Mouse (Mus musculus) heart, postnatal 4 days (tissue): ENCODE data around the gene Ly9. TPM values are rescaled to one million over a fixed set of nuclear protein-coding genes. Genes with fewer than 3 reads are reported as not detected.

Source experiments
- DNase-seq: peaks from one replicate; pipeline ENCODE4 v3.0.0; 2021
- microRNA-seq, 2 experiments: library from miRNA; unstranded; fragments of <30 nt; microRNA quantifications; one replicate each; pipeline ENCODE4 v1.2.0; 2021 to 2022
- total RNA-seq, 2 experiments: library from RNA; stranded (reverse); gene quantifications; 2 replicates each; pipeline ENCODE4 v1.2.3; 2021

The Ly9 gene
- total RNA-seq, 2 experiments from 2014 or later: 0.25 to 0.33 TPM

- DNase-seq: no peak
Observed at GRCm38 (mm10) chr1:171577168-171577567, 30.0 kb downstream of the Ly9 start.

- DNase-seq: no peak
Observed at GRCm38 (mm10) chr1:171568436-171568835, 38.8 kb downstream of the Ly9 start.

GRCm38 (mm10) chr1:171566777-171567176 lies 40.4 kb downstream of the Ly9 start:
- DNase-seq: peak; percentile 67

GRCm38 (mm10) chr1:171565888-171566287 lies 41.3 kb downstream of the Ly9 start:
- DNase-seq: no peak

GRCm38 (mm10) chr1:171564247-171564646 lies 43.0 kb downstream of the Ly9 start:
- DNase-seq: peak; percentile 12

- no peak for DNase-seq
Observed at GRCm38 (mm10) chr1:171563042-171563441, 44.2 kb downstream of the Ly9 start.

GRCm38 (mm10) chr1:171561639-171562225 lies 45.5 kb downstream of the Ly9 start:
- no peak for DNase-seq

- DNase-seq: no peak
Observed at GRCm38 (mm10) chr1:171561200-171561599, 46.0 kb downstream of the Ly9 start.

GRCm38 (mm10) chr1:171560262-171560661 lies 46.9 kb downstream of the Ly9 start:
- no peak for DNase-seq

- DNase-seq: no peak
Observed at GRCm38 (mm10) chr1:171558898-171559297, 48.3 kb downstream of the Ly9 start, which contains the start of gene Cd244a. Gene Cd244a (plus strand): TSS chr1:171559193.

- DNase-seq: no peak
Observed at GRCm38 (mm10) chr1:171558407-171558806, 48.8 kb downstream of the Ly9 start.

- no peak for DNase-seq
Observed at GRCm38 (mm10) chr1:171556366-171556765, 50.8 kb downstream of the Ly9 start.

- no peak for DNase-seq
Observed at GRCm38 (mm10) chr1:171553359-171554341, 53.6 kb downstream of the Ly9 start.

GRCm38 (mm10) chr1:171552230-171552629 lies 55.0 kb downstream of the Ly9 start:
- DNase-seq: no peak

GRCm38 (mm10) chr1:171551326-171551725 lies 55.9 kb downstream of the Ly9 start:
- DNase-seq: no peak

GRCm38 (mm10) chr1:171540694-171541093 lies 66.5 kb downstream of the Ly9 start:
- DNase-seq: no peak

Small RNAs within 50 kb of the gene (microRNA-seq; reads per million reads assigned to microRNA genes)
- 0 reads per million in 2 experiments for gene Mir7683

Other genes starting within 250 kb of the Ly9 start
- under 1 TPM; 0.50 TPM for gene Klhdc9, start 246.6 kb downstream of the Ly9 start, total RNA-seq
- under 1 TPM; 0.07 TPM for gene Nectin4, start 237.3 kb downstream of the Ly9 start, total RNA-seq
- 1 to 10 TPM in 1 of 2 experiments, under 1 TPM in 1; 0.90 to 1.5 TPM for gene Arhgap30, start 218.5 kb downstream of the Ly9 start, total RNA-seq
- gene Usf1, start 196.1 kb downstream of the Ly9 start, total RNA-seq: 10 to 100 TPM; 53.4 to 54.3 TPM
- 1 to 10 TPM; 1.1 to 1.7 TPM for gene Tstd1, start 188.5 kb downstream of the Ly9 start, total RNA-seq
- gene F11r, start 169.9 kb downstream of the Ly9 start, total RNA-seq: 10 to 100 TPM; 57.1 to 58.1 TPM
- gene Alyref2, start 103.9 kb downstream of the Ly9 start, total RNA-seq: 1 to 10 TPM; 4.3 to 4.9 TPM
- not detected for gene Itln1, start 72.1 kb downstream of the Ly9 start, total RNA-seq
- gene Cd244a, start 48.2 kb downstream of the Ly9 start, total RNA-seq: under 1 TPM; 0.07 to 0.16 TPM
- not detected for gene Slamf7, start 45.6 kb upstream of the Ly9 start, total RNA-seq
- gene Cd48, start 74.6 kb upstream of the Ly9 start, total RNA-seq: 1 to 10 TPM in 1 of 2 experiments, under 1 TPM in 1; 0.65 to 1.0 TPM
- gene Slamf1, start 159.7 kb upstream of the Ly9 start, total RNA-seq: under 1 TPM; 0.07 to 0.10 TPM
- 1 to 10 TPM; 1.6 to 2.3 TPM for gene Cd84, start 232.3 kb upstream of the Ly9 start, total RNA-seq